Mouse (Mus musculus) embryonic fibroblast, embryonic 13.5 days (primary cell): ENCODE data around the gene Nfkbiz. TPM values are rescaled to one million over a fixed set of nuclear protein-coding genes. Genes with fewer than 3 reads are reported as not detected.

ENCODE experiments used
- H3K27ac ChIP-seq: 2 replicates; pipeline ENCODE4 v1.5.1; 2012; ENCODE audit warnings: low read length, control low read depth, inconsistent platforms; ENCODE audit not compliant: insufficient read depth
- H3K4me1 ChIP-seq: 2 replicates; pipeline ENCODE4 v1.6.1; 2011; ENCODE audit warnings: low read length; ENCODE audit not compliant: control insufficient read depth, insufficient read depth
- H3K4me3 ChIP-seq: 2 replicates; pipeline ENCODE4 v1.5.1; 2011; ENCODE audit warnings: mild to moderate bottlenecking, control low read depth, low read length; ENCODE audit not compliant: insufficient read depth
- CTCF ChIP-seq: IDR thresholded peaks from 2 replicates; pipeline ENCODE4 v1.5.1; 2011; ENCODE audit warnings: mild to moderate bottlenecking, control low read depth, low read length, moderate library complexity, borderline replicate concordance; ENCODE audit not compliant: insufficient read depth
- POLR2A ChIP-seq: IDR thresholded peaks from 2 replicates; pipeline ENCODE4 v1.6.1; 2011; ENCODE audit warnings: low read depth, mild to moderate bottlenecking, control low read depth, low read length, moderate library complexity
- polyA plus RNA-seq: library from polyadenylated mRNA; stranded (reverse); fragments of >200 nt; gene quantifications from 2 replicates; pipeline ENCODE4 v1.2.4, GENCODE M21; 2011; ENCODE audit warnings: low read depth; ENCODE audit not compliant: missing spikeins, insufficient read length

Nfkbiz gene
- polyA plus RNA-seq, 1 experiment, result 13.7 TPM

- TF ChIP-seq POLR2A (no peak), CTCF (no peak)
- Histone ChIP-seq H3K27ac (no peak overlapping the region), H3K4me3 (no peak overlapping the region), H3K4me1 (peaks cover 8% of the 10 kb centered on the region)
Observed at GRCm38 (mm10) chr16:55784379-55784778, 54.3 kb downstream of the Nfkbiz start.

- no peak overlapping the region for H3K4me3 ChIP-seq
- H3K4me1 ChIP-seq, result peaks cover 10% of the 10 kb centered on the region
Observed at GRCm38 (mm10) chr16:55783923-55784322, 54.8 kb downstream of the Nfkbiz start.

GRCm38 (mm10) chr16:55782911-55783310 is 55.8 kb downstream of the Nfkbiz start:
- H3K4me1 ChIP-seq, result peaks cover 15% of the 10 kb centered on the region
- no peak overlapping the region for H3K4me3 ChIP-seq
- TF ChIP-seq POLR2A, result no peak
- TF ChIP-seq CTCF, result no peak
- H3K27ac ChIP-seq, result peak overlapping the region; percentile 69; the same call in 1 of the 2 replicates

More at GRCm38 (mm10) chr16:55783923-55784322, 54.8 kb downstream of the Nfkbiz start:
- H3K27ac ChIP-seq, result no peak overlapping the region
- TF ChIP-seq CTCF, result no peak
- TF ChIP-seq POLR2A, result no peak

GRCm38 (mm10) chr16:55781809-55782208 is 56.9 kb downstream of the Nfkbiz start:
- TF ChIP-seq CTCF (no peak), POLR2A (no peak)
- no peak overlapping the region for H3K4me3 ChIP-seq
- peaks cover 20% of the 10 kb centered on the region for H3K4me1 ChIP-seq
- H3K27ac ChIP-seq, result no peak overlapping the region

GRCm38 (mm10) chr16:55780958-55781558 is 57.6 kb downstream of the Nfkbiz start:
- no peak for TF ChIP-seq POLR2A
- no peak for TF ChIP-seq CTCF
- no peak overlapping the region for H3K4me3 ChIP-seq

GRCm38 (mm10) chr16:55776329-55776728 is 62.4 kb downstream of the Nfkbiz start:
- Histone ChIP-seq H3K4me1 (peaks cover 12% of the 10 kb centered on the region; the same call in 1 of the 2 replicates), H3K4me3 (no peak overlapping the region), H3K27ac (no peak overlapping the region)
- no peak for TF ChIP-seq POLR2A
- TF ChIP-seq CTCF, result no peak

More at GRCm38 (mm10) chr16:55780958-55781558, 57.6 kb downstream of the Nfkbiz start:
- no peak overlapping the region for H3K27ac ChIP-seq
- H3K4me1 ChIP-seq, result peaks cover 20% of the 10 kb centered on the region

GRCm38 (mm10) chr16:55770247-55770646 is 68.5 kb downstream of the Nfkbiz start:
- TF ChIP-seq CTCF (no peak), POLR2A (no peak)
- no peaks in the 10 kb centered on the region for H3K4me1 ChIP-seq
- H3K27ac ChIP-seq, result no peak overlapping the region
- no peak overlapping the region for H3K4me3 ChIP-seq

Other genes with a start within 250 kb of the Nfkbiz start
- 1.1 and 1.4 TPM in 2 replicates for gene Nxpe3, start 56.4 kb upstream of the Nfkbiz start, polyA plus RNA-seq
- 4.3 and 6.7 TPM in 2 replicates for gene Cep97, start 96.0 kb upstream of the Nfkbiz start, polyA plus RNA-seq
- 978 and 1,034 TPM in 2 replicates for gene Rpl24, start 127.4 kb upstream of the Nfkbiz start, polyA plus RNA-seq
- 15.5 and 15.9 TPM in 2 replicates for gene Zbtb11, start 135.0 kb upstream of the Nfkbiz start, polyA plus RNA-seq
- gene Pcnp, start 190.8 kb upstream of the Nfkbiz start, polyA plus RNA-seq, result 179 and 181 TPM in 2 replicates
- 13.6 and 15.1 TPM in 2 replicates for gene Trmt10c, start 198.9 kb upstream of the Nfkbiz start, polyA plus RNA-seq
- 22.7 and 33.2 TPM in 2 replicates for gene Senp7, start 209.4 kb upstream of the Nfkbiz start, polyA plus RNA-seq